Mouse (Mus musculus) cerebellum, adult 9-10 months (tissue): ENCODE data around the gene Xylb.

Experiments used
- DNase-seq: peaks from one replicate; pipeline ENCODE4 v3.0.0; 2022

The Xylb gene

GRCm38 (mm10) chr9:119403236-119403641, 46.1 kb downstream of the Xylb start:
- peak; percentile 49 for DNase-seq

- no peak for DNase-seq
Observed at GRCm38 (mm10) chr9:119404090-119404489, 46.9 kb downstream of the Xylb start.

GRCm38 (mm10) chr9:119407884-119408283, 50.7 kb downstream of the Xylb start:
- no peak for DNase-seq

- no peak for DNase-seq
Observed at GRCm38 (mm10) chr9:119408898-119409664, 51.9 kb downstream of the Xylb start.

GRCm38 (mm10) chr9:119409864-119410263, 52.7 kb downstream of the Xylb start:
- no peak for DNase-seq

GRCm38 (mm10) chr9:119418025-119418424, 60.8 kb downstream of the Xylb start:
- DNase-seq, result no peak

GRCm38 (mm10) chr9:119419852-119420438, 62.8 kb downstream of the Xylb start:
- DNase-seq, result peak; percentile 82

- DNase-seq, result peak; percentile 60
Observed at GRCm38 (mm10) chr9:119425217-119425975, 68.2 kb downstream of the Xylb start.

GRCm38 (mm10) chr9:119425976-119426415, 68.8 kb downstream of the Xylb start:
- DNase-seq, result no peak

GRCm38 (mm10) chr9:119426483-119426882, 69.3 kb downstream of the Xylb start:
- DNase-seq, result no peak

- DNase-seq, result peak; percentile 83
Observed at GRCm38 (mm10) chr9:119430311-119430710, 73.1 kb downstream of the Xylb start.

- DNase-seq, result no peak
Observed at GRCm38 (mm10) chr9:119435855-119436254, 78.7 kb downstream of the Xylb start.

- DNase-seq, result no peak
Observed at GRCm38 (mm10) chr9:119438065-119438464, 80.9 kb downstream of the Xylb start.

- DNase-seq, result no peak
Observed at GRCm38 (mm10) chr9:119438498-119439000, 81.4 kb downstream of the Xylb start.
